Mouse (Mus musculus) frontal cortex, adult 2 months (tissue): ENCODE data around the gene D630003M21Rik. TPM values are rescaled to one million over a fixed set of nuclear protein-coding genes. Genes with fewer than 3 reads are reported as not detected.

Experiments used
- DNase-seq, 2 experiments: peaks; one replicate each; pipeline ENCODE4 v3.0.0; 2022; ENCODE audit warnings: low spot score in 1 of 2; ENCODE audit errors: extremely low spot score in 1 of 2
- polyA plus RNA-seq: library from polyadenylated mRNA; depleted of rRNA; stranded (reverse); fragments of >200 nt; gene quantifications from 2 replicates; pipeline ENCODE4 v1.2.3, GENCODE M21; 2012; rRNA removed

The D630003M21Rik gene
- 3.7 and 4.5 TPM in 2 replicates for polyA plus RNA-seq

GRCm38 (mm10) chr2:158228670-158229502, at the start of gene D630003M21Rik:
Gene D630003M21Rik (minus strand): TSS chr2:158229222.
- no peak for DNase-seq

GRCm38 (mm10) chr2:158276878-158277277, 47.9 kb upstream of the D630003M21Rik start:
- no peak for DNase-seq

GRCm38 (mm10) chr2:158276451-158276850, 47.4 kb upstream of the D630003M21Rik start:
- DNase-seq: no peak

- DNase-seq: no peak
Measured at GRCm38 (mm10) chr2:158275811-158276210, 46.8 kb upstream of the D630003M21Rik start.

- no peak for DNase-seq
Measured at GRCm38 (mm10) chr2:158275349-158275748, 46.3 kb upstream of the D630003M21Rik start.

GRCm38 (mm10) chr2:158273646-158274045, 44.6 kb upstream of the D630003M21Rik start:
- no peak for DNase-seq

GRCm38 (mm10) chr2:158270017-158270416, 41.0 kb upstream of the D630003M21Rik start:
- no peak for DNase-seq

GRCm38 (mm10) chr2:158264877-158265276, 35.9 kb upstream of the D630003M21Rik start:
- peak in 1 of 2 experiments; percentile 54 for DNase-seq

- DNase-seq: no peak
Measured at GRCm38 (mm10) chr2:158259498-158259897, 30.5 kb upstream of the D630003M21Rik start.

- DNase-seq: peak in 1 of 2 experiments; percentile 74
Measured at GRCm38 (mm10) chr2:158258781-158259180, 29.8 kb upstream of the D630003M21Rik start.

- DNase-seq: no peak
Measured at GRCm38 (mm10) chr2:158258005-158258418, 29.0 kb upstream of the D630003M21Rik start, which contains the start of gene Bpi. Gene Bpi (plus strand): TSS chr2:158258094.

GRCm38 (mm10) chr2:158256894-158257293, 27.9 kb upstream of the D630003M21Rik start:
- no peak for DNase-seq

- no peak for DNase-seq
Measured at GRCm38 (mm10) chr2:158253806-158254205, 24.8 kb upstream of the D630003M21Rik start.

GRCm38 (mm10) chr2:158250558-158250957, 21.5 kb upstream of the D630003M21Rik start:
- DNase-seq: peak in 1 of 2 experiments; percentile 34

GRCm38 (mm10) chr2:158248318-158248717, 19.3 kb upstream of the D630003M21Rik start:
- DNase-seq: no peak

GRCm38 (mm10) chr2:158247852-158248251, 18.8 kb upstream of the D630003M21Rik start:
- DNase-seq: no peak

- no peak for DNase-seq
Measured at GRCm38 (mm10) chr2:158245072-158245817, 16.2 kb upstream of the D630003M21Rik start.

- peak; percentile 32 to 74 for DNase-seq
Measured at GRCm38 (mm10) chr2:158243129-158243870, 14.3 kb upstream of the D630003M21Rik start.

GRCm38 (mm10) chr2:158242170-158242896, 13.3 kb upstream of the D630003M21Rik start:
- peak; percentile 40 to 67 for DNase-seq
